In the genomic region with DNA sequence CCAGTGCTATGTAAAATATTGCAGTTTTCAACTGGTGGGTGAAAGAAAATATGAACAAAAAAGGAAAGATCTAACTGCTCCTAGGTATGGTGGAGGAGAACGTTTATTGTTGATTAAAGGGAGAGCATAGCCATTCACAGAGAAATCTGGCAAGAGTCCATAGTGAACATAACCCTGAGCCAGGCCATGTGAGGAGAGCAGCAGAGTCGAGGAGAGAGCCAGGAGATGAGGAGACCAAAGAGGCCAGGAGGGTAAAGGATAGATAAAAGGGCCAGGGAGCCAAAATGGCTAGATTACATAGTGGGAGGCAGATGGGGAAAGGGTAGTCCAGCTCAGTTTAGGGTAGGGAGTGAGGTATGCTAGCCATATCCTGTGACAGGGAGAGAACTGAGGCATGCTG, we compare ENCODE assay signal across 17 mouse cellular contexts. TPM values are rescaled to one million over a fixed set of nuclear protein-coding genes. Genes with fewer than 3 reads are reported as not detected.
DNase-seq lines count a peak whose midpoint lies in the region; ATAC-seq and TF ChIP-seq lines count a peak whose summit lies in the region.
"Had no signal": no experiment of that assay in that cellular context is flagged by ENCODE, and none has a peak within 500 bp of the region (broad histone marks: within the 10 kb centered on the region; RNA-seq: fewer than 3 reads in every experiment).

No protein-coding gene starts in this region.

- H3K79me2 ChIP-seq in heart, adult 2 months (replicated peaks; ENCODE audit: control insufficient read depth, insufficient read depth, low read length) = peaks cover 4% of the 10 kb centered on the region; the same call in 1 of the 2 replicates

- H3K4me1 ChIP-seq in heart, adult 2 months (ENCODE audit: control insufficient read depth, insufficient read depth, low read length) = peaks cover 14% of the 10 kb centered on the region
- peaks cover 8% of the 10 kb centered on the region; the same call in 1 of the 2 replicates for H3K4me1 ChIP-seq in heart, embryonic 10.5 days
- peaks cover 18% of the 10 kb centered on the region for H3K4me1 ChIP-seq in lung, embryonic 16.5 days (replicated peaks; ENCODE audit: control insufficient read depth, insufficient read depth, low read length)

- no peak for TF ChIP-seq POLR2A in heart, adult 2 months (IDR thresholded peaks at IDR 0.05; ENCODE audit: insufficient read depth, low read depth, low read length)

- H3K9me3 ChIP-seq in heart, embryonic 10.5 days = no peaks in the 10 kb centered on the region
- H3K9me3 ChIP-seq in lung, embryonic 16.5 days (ENCODE audit: control insufficient read depth, low read length) = no peaks in the 10 kb centered on the region
- H3K9me3 ChIP-seq: hindbrain, embryonic 10.5 days; limb, embryonic 15.5 days; midbrain, embryonic 10.5 days; neural tube, embryonic 13.5 days had no signal

- no peak overlapping the region for H3K4me3 ChIP-seq in heart, adult 2 months
- H3K4me3 ChIP-seq in heart, embryonic 10.5 days = no peak overlapping the region
- no peak overlapping the region for H3K4me3 ChIP-seq in lung, embryonic 16.5 days (ENCODE audit: low read length)
- H3K4me3 ChIP-seq: hindbrain, embryonic 10.5 days; limb, embryonic 15.5 days; midbrain, embryonic 10.5 days; neural tube, embryonic 13.5 days had no signal

- H3K9ac ChIP-seq in heart, adult 2 months (ENCODE audit: low read depth, low read length) = 0 out of 2 replicates have a peak overlapping the region, but pooled peaks have one; percentile 15
- H3K9ac ChIP-seq in lung, embryonic 16.5 days (ENCODE audit: low read length) = 0 out of 2 replicates have a peak overlapping the region, but pooled peaks have one; percentile 6
- H3K9ac ChIP-seq: limb, embryonic 15.5 days; neural tube, embryonic 13.5 days had no signal

- no peak for TF ChIP-seq CTCF in heart, adult 2 months (IDR thresholded peaks at IDR 0.05)

- no peak for ATAC-seq in lung, embryonic 16.5 days (ENCODE audit: low read depth)
- ATAC-seq: Patski had no signal

- no peak for TF ChIP-seq EP300 in heart, adult 2 months (IDR thresholded peaks at IDR 0.05; ENCODE audit: insufficient read depth, low read depth, low read length)

- peak overlapping the region; percentile 26 for H3K27ac ChIP-seq in heart, adult 2 months
- no peak overlapping the region for H3K27ac ChIP-seq in heart, embryonic 10.5 days
- H3K27ac ChIP-seq in lung, embryonic 16.5 days (ENCODE audit: low read length) = no peak overlapping the region
- H3K27ac ChIP-seq: hindbrain, embryonic 10.5 days; limb, embryonic 15.5 days; midbrain, embryonic 10.5 days; neural tube, embryonic 13.5 days had no signal

- no peak for DNase-seq in heart, adult 2 months
- DNase-seq in heart, embryonic 10.5 days (ENCODE audit: low spot score) = no peak
- peak; percentile 43 for DNase-seq in kidney, postnatal 14 days
- no peak for DNase-seq in kidney, postnatal 4 days
- DNase-seq in lung, postnatal 25 days (ENCODE audit: low spot score) = no peak
- DNase-seq in right cerebral cortex, postnatal 25 days = no peak
- DNase-seq: cerebellum, postnatal 25 days; gastrocnemius, postnatal 10 days; layer of hippocampus, postnatal 36 days; lung, postnatal 4 days; right cerebral cortex, postnatal 14 days had no signal

- 4% methylated on average over 2 of the region's 2 CpGs for WGBS in heart, adult 2 months
- WGBS in heart, embryonic 10.5 days = 38% methylated on average over 2 of the region's 2 CpGs
- WGBS in lung, embryonic 16.5 days = 23% methylated on average over 2 of the region's 2 CpGs

- intact Hi-C loops in heart, adult 2 months (cut with DNase I) = loop anchor here (5.0 kb wide), 1 partner anchor 94 kb away; no protein-coding TSS in a partner anchor

- H3K27me3 ChIP-seq in heart, adult 2 months (ENCODE audit: control insufficient read depth, insufficient read depth, low read length) = no peaks in the 10 kb centered on the region
- H3K27me3 ChIP-seq in heart, embryonic 10.5 days (ENCODE audit: insufficient read depth, poor library complexity, severe bottlenecking) = no peaks in the 10 kb centered on the region
- H3K27me3 ChIP-seq in lung, embryonic 16.5 days (ENCODE audit: control insufficient read depth, insufficient read depth, low read depth, low read length) = no peaks in the 10 kb centered on the region
- H3K27me3 ChIP-seq: limb, embryonic 15.5 days; Patski had no signal

- H3K4me2 ChIP-seq in lung, embryonic 16.5 days (ENCODE audit: low read depth, low read length) = no peak overlapping the region
- H3K4me2 ChIP-seq: limb, embryonic 15.5 days; neural tube, embryonic 13.5 days had no signal

- H3K36me3 ChIP-seq in heart, adult 2 months (ENCODE audit: control insufficient read depth, insufficient read depth, low read length) = peaks cover 40% of the 10 kb centered on the region
- no peaks in the 10 kb centered on the region for H3K36me3 ChIP-seq in heart, embryonic 10.5 days
- H3K36me3 ChIP-seq in lung, embryonic 16.5 days (ENCODE audit: control insufficient read depth, insufficient read depth, low read length) = no peaks in the 10 kb centered on the region
- H3K36me3 ChIP-seq: hindbrain, embryonic 10.5 days; limb, embryonic 15.5 days; midbrain, embryonic 10.5 days; neural tube, embryonic 13.5 days had no signal

RNA-seq across cellular contexts. Expression of a gene that starts 5.5 kb away (rescaled TPM):
- total RNA-seq in heart, adult 2 months (2021) = 10 to 100 TPM in 1 of 2 experiments, 1 to 10 TPM in 1; 7.8 to 10.5 TPM
- 0.64 and 2.4 TPM in 2 replicates for polyA plus RNA-seq in heart, adult 2 months (2012; rRNA removed)
- polyA plus RNA-seq in heart, embryonic 10.5 days (2016; fragmentation: Nextera tagmentation; extraction: Ambion mirVana) = 7.3 and 9.0 TPM in 2 replicates
- 6.5 and 7.6 TPM in 2 replicates for polyA plus RNA-seq in lung, embryonic 16.5 days (2015; fragmentation: Nextera tagmentation; extraction: Ambion mirVana)

RNA-seq across cellular contexts. Expression of a gene that starts 5.5 kb away (rescaled TPM):
- total RNA-seq in heart, adult 2 months (2021) = 10 to 100 TPM; 34.8 TPM
- 6.8 and 14.0 TPM in 2 replicates for polyA plus RNA-seq in heart, adult 2 months (2012; rRNA removed)
- 15.8 and 26.1 TPM in 2 replicates for polyA plus RNA-seq in heart, embryonic 10.5 days (2016; fragmentation: Nextera tagmentation; extraction: Ambion mirVana)
- 36.9 and 37.4 TPM in 2 replicates for polyA plus RNA-seq in lung, embryonic 16.5 days (2015; fragmentation: Nextera tagmentation; extraction: Ambion mirVana)

RNA-seq across cellular contexts. Expression of a gene that starts 6.2 kb away (rescaled TPM):
- total RNA-seq in heart, adult 2 months (2021) = 10 to 100 TPM; 15.6 to 18.0 TPM
- polyA plus RNA-seq in heart, adult 2 months (2012; rRNA removed) = 16.1 and 16.5 TPM in 2 replicates
- 9.1 and 9.5 TPM in 2 replicates for polyA plus RNA-seq in heart, embryonic 10.5 days (2016; fragmentation: Nextera tagmentation; extraction: Ambion mirVana)
- polyA plus RNA-seq in lung, embryonic 16.5 days (2015; fragmentation: Nextera tagmentation; extraction: Ambion mirVana) = 4.4 and 5.0 TPM in 2 replicates
